8 mouse cellular contexts compared by ENCODE assay signal in genomic region chr17:15577291-15577694, GRCm38 (mm10). TPM values are rescaled to one million over a fixed set of nuclear protein-coding genes. Genes with fewer than 3 reads are reported as not detected.
A peak's percentile ranks its signal among the peaks of the same experiment; 100 is the strongest.
DNase-seq lines count a peak whose midpoint lies in the region; ATAC-seq and TF ChIP-seq lines count a peak whose summit lies in the region.

No protein-coding gene starts in this region.

- ATAC-seq in forebrain, postnatal 0 days: peak; percentile 23; the same call in 1 of the 2 replicates
- ATAC-seq in hindbrain, embryonic 13.5 days (ENCODE audit: low FRiP score): peak; percentile 59; the same call in 1 of the 2 replicates
- ATAC-seq in limb, embryonic 12.5 days (ENCODE audit: insufficient number of reproducible peaks, insufficient read depth, low FRiP score, low TSS enrichment, low read depth): no peak

- H3K4me1 ChIP-seq in ES-Bruce4 (ENCODE audit: control insufficient read depth, insufficient read depth, low read length): no peaks in the 10 kb centered on the region
- no peaks in the 10 kb centered on the region for H3K4me1 ChIP-seq in forebrain, postnatal 0 days (ENCODE audit: insufficient read depth)
- peaks cover 3% of the 10 kb centered on the region; the same call in 1 of the 2 replicates for H3K4me1 ChIP-seq in hindbrain, embryonic 13.5 days (replicated peaks)
- H3K4me1 ChIP-seq in limb, embryonic 12.5 days (replicated peaks): no peaks in the 10 kb centered on the region

- H3K36me3 ChIP-seq in ES-Bruce4 (ENCODE audit: control insufficient read depth, insufficient read depth, low read length, poor library complexity, severe bottlenecking): no peaks in the 10 kb centered on the region
- no peaks in the 10 kb centered on the region for H3K36me3 ChIP-seq in forebrain, postnatal 0 days (ENCODE audit: insufficient read depth)
- H3K36me3 ChIP-seq in hindbrain, embryonic 13.5 days: no peaks in the 10 kb centered on the region
- H3K36me3 ChIP-seq in limb, embryonic 12.5 days: no peaks in the 10 kb centered on the region

- 1% methylated on average over 32 of the region's 32 CpGs for WGBS in forebrain, postnatal 0 days
- whole genome bisulfite sequencing in hindbrain, embryonic 13.5 days: 1% methylated on average over 32 of the region's 32 CpGs
- 2% methylated on average over 32 of the region's 32 CpGs for WGBS in limb, embryonic 12.5 days

- peak; percentile 76 for DNase-seq in adrenal gland, adult 2 months
- no peak for DNase-seq in forebrain, postnatal 0 days
- DNase-seq in mesoderm, embryonic 11.5 days (ENCODE audit: low read depth, low spot score): peak; percentile 49
- DNase-seq in testis, postnatal 14 days (ENCODE audit: low spot score): peak; percentile 20
- no peak for DNase-seq in cerebellum, adult 9-11 months

- H3K27me3 ChIP-seq in ES-Bruce4 (ENCODE audit: control insufficient read depth, insufficient read depth, low read length, poor library complexity, severe bottlenecking): no peaks in the 10 kb centered on the region
- peaks cover 4% of the 10 kb centered on the region for H3K27me3 ChIP-seq in forebrain, postnatal 0 days (ENCODE audit: insufficient read depth, low read length)
- peaks cover 18% of the 10 kb centered on the region for H3K27me3 ChIP-seq in hindbrain, embryonic 13.5 days
- H3K27me3 ChIP-seq in limb, embryonic 12.5 days: peaks cover 36% of the 10 kb centered on the region

- no peak for TF ChIP-seq POLR2A in ES-Bruce4 (IDR thresholded peaks at IDR 0.05; ENCODE audit: insufficient read depth, low read length)

- H3K4me2 ChIP-seq in forebrain, postnatal 0 days (ENCODE audit: low read depth): peak overlapping the region; percentile 49
- H3K4me2 ChIP-seq in hindbrain, embryonic 13.5 days: peak overlapping the region; percentile 54
- H3K4me2 ChIP-seq in limb, embryonic 12.5 days: peak overlapping the region; percentile 55

- peak; percentile 24 for TF ChIP-seq CTCF in ES-Bruce4 (IDR thresholded peaks at IDR 0.05; ENCODE audit: low read depth, low read length)
- 0 out of 2 replicates have a peak, but pooled peaks have one; percentile 5 for TF ChIP-seq CTCF in forebrain, postnatal 0 days (IDR thresholded peaks at IDR 0.05; ENCODE audit: low read depth)

- no peak overlapping the region for H3K27ac ChIP-seq in ES-Bruce4 (ENCODE audit: insufficient read depth, low read length)
- no peak overlapping the region for H3K27ac ChIP-seq in forebrain, postnatal 0 days (ENCODE audit: low read depth, low read length)
- no peak overlapping the region for H3K27ac ChIP-seq in hindbrain, embryonic 13.5 days
- H3K27ac ChIP-seq in limb, embryonic 12.5 days: no peak overlapping the region

- TF ChIP-seq EP300 in ES-Bruce4 (IDR thresholded peaks at IDR 0.05; ENCODE audit: insufficient read depth, low read depth, low read length): no peak

- peak overlapping the region; percentile 48; the same call in 1 of the 2 replicates for H3K9ac ChIP-seq in ES-Bruce4 (ENCODE audit: low read depth, poor library complexity, severe bottlenecking)
- no peak overlapping the region for H3K9ac ChIP-seq in forebrain, postnatal 0 days
- peak overlapping the region; percentile 49; the same call in 1 of the 2 replicates for H3K9ac ChIP-seq in hindbrain, embryonic 13.5 days
- peak overlapping the region; percentile 34; the same call in 1 of the 2 replicates for H3K9ac ChIP-seq in limb, embryonic 12.5 days (replicated peaks)

- peak overlapping the region; percentile 65 for H3K4me3 ChIP-seq in ES-Bruce4 (ENCODE audit: low read depth, low read length)
- peak overlapping the region; percentile 33 for H3K4me3 ChIP-seq in forebrain, postnatal 0 days (ENCODE audit: low read depth, low read length)
- peak overlapping the region; percentile 36 for H3K4me3 ChIP-seq in hindbrain, embryonic 13.5 days
- peak overlapping the region; percentile 37 for H3K4me3 ChIP-seq in limb, embryonic 12.5 days (replicated peaks)

- no peaks in the 10 kb centered on the region for H3K9me3 ChIP-seq in ES-Bruce4 (replicated peaks; ENCODE audit: control insufficient read depth, insufficient read depth, low read length, poor library complexity, severe bottlenecking)
- H3K9me3 ChIP-seq in forebrain, postnatal 0 days (ENCODE audit: low read length): no peaks in the 10 kb centered on the region
- no peaks in the 10 kb centered on the region for H3K9me3 ChIP-seq in hindbrain, embryonic 13.5 days
- no peaks in the 10 kb centered on the region for H3K9me3 ChIP-seq in limb, embryonic 12.5 days

RNA-seq across cellular contexts. Expression of gene Prdm9, which starts 13.1 kb away (rescaled TPM):
- polyA plus RNA-seq in ES-Bruce4 (2011; ENCODE audit: insufficient read depth, insufficient read length, low read depth, missing spikeins): 5.8 and 7.9 TPM in 2 replicates
- total RNA-seq in adrenal gland, adult 2 months (2021): 1 to 10 TPM; 4.0 to 6.9 TPM
- polyA plus RNA-seq in adrenal gland, adult 2 months (2012; rRNA removed): 0.98 and 1.2 TPM in 2 replicates
- 1.00 and 1.2 TPM in 2 replicates for total RNA-seq in forebrain, postnatal 0 days (2014; rRNA removed)
- polyA plus RNA-seq in forebrain, postnatal 0 days (2015; fragmentation: Nextera tagmentation; extraction: Ambion mirVana): 0.86 and 1.0 TPM in 2 replicates
- 2.6 and 3.3 TPM in 2 replicates for polyA plus RNA-seq in hindbrain, embryonic 13.5 days (2015; fragmentation: Nextera tagmentation; extraction: Ambion mirVana)
- 1.4 TPM in 2 replicates for polyA plus RNA-seq in limb, embryonic 12.5 days (2016; fragmentation: Nextera tagmentation; extraction: Ambion mirVana)

RNA-seq across cellular contexts. Expression of gene Pdcd2, which starts 50.2 kb away (rescaled TPM):
- polyA plus RNA-seq in ES-Bruce4 (2011; ENCODE audit: insufficient read depth, insufficient read length, low read depth, missing spikeins): 39.2 and 62.0 TPM in 2 replicates
- 10 to 100 TPM; 26.4 to 28.3 TPM for total RNA-seq in adrenal gland, adult 2 months (2021)
- 48.7 and 61.9 TPM in 2 replicates for polyA plus RNA-seq in adrenal gland, adult 2 months (2012; rRNA removed)
- total RNA-seq in forebrain, postnatal 0 days (2014; rRNA removed): 57.9 and 60.8 TPM in 2 replicates
- polyA plus RNA-seq in forebrain, postnatal 0 days (2015; fragmentation: Nextera tagmentation; extraction: Ambion mirVana): 47.5 and 49.9 TPM in 2 replicates
- 70.9 and 76.3 TPM in 2 replicates for polyA plus RNA-seq in hindbrain, embryonic 13.5 days (2015; fragmentation: Nextera tagmentation; extraction: Ambion mirVana)
- 54.8 and 59.6 TPM in 2 replicates for polyA plus RNA-seq in limb, embryonic 12.5 days (2016; fragmentation: Nextera tagmentation; extraction: Ambion mirVana)

Comparison
In these comparisons a context has a peak if more than half of its experiments do, and no peak if none do; other contexts are left out.
1. DNase-seq: peak in adrenal gland, adult 2 months (single experiment), mesoderm, embryonic 11.5 days (single experiment) and testis, postnatal 14 days (single experiment); none in forebrain, postnatal 0 days (single experiment) and cerebellum, adult 9-11 months (single experiment).
2. Peak in every context shown above with its lines, with median percentiles within 50 percentile points of each other: H3K4me3 ChIP-seq and H3K4me2 ChIP-seq.